Mouse (Mus musculus) cerebellum, adult 2 months (tissue): Measurements from ENCODE around the gene Sdk1.

Experiments
- CTCF ChIP-seq: fragments of 200-500 bp; IDR thresholded peaks from 2 replicates; pipeline ENCODE4 v1.5.1; 2011; ENCODE audit warnings: low read depth, mild to moderate bottlenecking, control low read depth, low read length, moderate library complexity, borderline replicate concordance; ENCODE audit not compliant: insufficient read depth
- POLR2A ChIP-seq: fragments of 200-500 bp; IDR thresholded peaks from 2 replicates; pipeline ENCODE4 v1.6.1; 2011; ENCODE audit warnings: low read length, control low read depth, borderline replicate concordance; ENCODE audit not compliant: insufficient read depth

DNA sequence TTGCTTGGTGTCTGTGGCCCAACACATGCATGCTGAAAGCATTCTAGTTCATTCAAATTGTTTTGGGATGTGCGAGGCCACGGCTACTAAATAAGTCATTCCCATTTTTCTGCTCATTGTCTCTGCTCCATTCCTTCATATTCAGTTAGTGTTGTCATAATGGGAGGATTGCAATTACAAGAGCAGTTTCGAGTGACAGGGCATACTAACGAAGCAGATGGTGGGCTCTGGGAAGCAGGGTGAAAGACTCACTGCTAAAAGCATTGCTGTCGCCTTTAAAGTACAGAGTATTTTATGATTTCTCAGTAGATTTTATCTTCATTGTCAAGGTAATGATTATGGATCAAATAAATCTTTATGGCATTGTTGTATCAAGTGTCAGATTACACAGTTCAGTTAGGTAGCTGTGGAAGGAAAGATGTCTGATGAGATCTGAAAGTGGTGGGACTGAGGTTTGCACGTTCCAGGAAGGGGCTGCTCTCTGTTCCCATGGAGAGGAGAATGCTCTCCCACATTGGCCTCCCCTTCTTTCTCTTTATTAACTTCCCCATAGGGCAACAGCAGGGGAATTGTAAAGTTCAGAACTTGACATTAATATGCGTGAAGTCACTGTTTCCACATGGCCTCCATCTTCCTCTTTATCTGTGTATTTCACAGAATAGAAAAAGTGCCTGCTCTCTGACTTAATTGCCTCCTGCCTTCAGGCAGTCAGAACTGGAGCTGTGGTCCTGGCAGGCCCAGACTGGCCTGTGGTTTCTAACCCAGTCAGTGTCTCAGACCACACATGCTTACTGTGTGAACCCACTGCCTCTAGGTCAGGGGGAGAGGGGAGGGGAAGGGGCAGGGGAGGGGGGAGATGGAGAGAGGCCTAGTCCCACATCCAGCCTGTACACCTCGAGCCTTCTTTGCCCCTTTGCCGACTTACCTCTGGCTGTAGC is 138.8 kb downstream of the Sdk1 start:
- TF ChIP-seq POLR2A, result no peak
- TF ChIP-seq CTCF, result no peak
